Mouse (Mus musculus): ENCODE results near the gene Ctnnb1. TPM values are rescaled to one million over a fixed set of nuclear protein-coding genes. Genes with fewer than 3 reads are reported as not detected.

The Ctnnb1 gene
- polyA plus RNA-seq, 1 experiment, result 20.2 TPM

DNA sequence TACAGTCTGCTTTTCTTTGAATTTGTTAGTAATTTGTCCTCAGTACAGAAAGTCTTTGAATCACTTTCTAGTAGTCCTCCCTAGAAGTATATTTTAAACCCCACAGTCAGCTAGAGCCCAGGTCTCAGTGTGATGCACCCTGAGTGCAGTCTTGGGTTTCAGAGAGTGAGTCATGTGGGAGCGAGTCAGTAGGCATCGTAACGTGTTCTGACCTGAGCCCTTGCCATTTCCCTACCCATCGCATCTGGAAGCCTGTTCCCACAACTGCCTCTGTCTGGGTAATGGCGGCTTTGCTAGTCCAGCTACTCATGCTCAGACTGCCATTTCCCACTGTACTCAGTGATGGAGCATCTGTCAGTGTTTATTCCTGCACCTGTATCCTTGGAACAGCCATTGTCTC lies 29.0 kb downstream of the Ctnnb1 start:
- Histone ChIP-seq H3K4me3 (replicated peaks) (no peak overlapping the region), H3K36me3 (replicated peaks; ENCODE audit: low read length) (peaks cover 100% of the 10 kb centered on the region), H3K4me1 (peaks cover 67% of the 10 kb centered on the region), H3K9me3 (no peaks in the 10 kb centered on the region), H3K27me3 (replicated peaks) (no peaks in the 10 kb centered on the region)
- no peak for TF ChIP-seq GATA1 (IDR thresholded peaks at IDR 0.05; ENCODE audit: borderline replicate concordance, low read length)
- no peak for TF ChIP-seq FLI1 (IDR thresholded peaks at IDR 0.05; ENCODE audit: low read length)

DNA sequence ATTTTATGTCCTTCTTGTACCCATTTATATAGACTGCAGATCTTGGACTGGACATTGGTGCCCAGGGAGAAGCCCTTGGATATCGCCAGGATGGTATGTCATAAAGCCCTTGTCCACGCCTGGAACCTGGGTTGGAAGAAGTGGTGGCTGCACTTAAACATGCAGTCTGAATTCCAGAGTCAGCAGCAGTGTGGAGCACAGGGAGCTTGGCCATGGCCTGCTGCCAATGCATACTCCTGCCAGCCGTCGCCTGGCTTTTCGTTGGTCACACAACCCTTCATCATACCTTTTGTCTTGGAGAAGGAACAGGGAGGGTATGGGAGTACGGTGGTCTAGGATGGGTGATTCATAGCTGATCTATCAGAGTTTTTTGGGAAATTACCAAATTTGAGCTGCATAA lies 29.5 kb downstream of the Ctnnb1 start:
- Histone ChIP-seq H3K36me3 (replicated peaks; ENCODE audit: low read length) (peaks cover 100% of the 10 kb centered on the region), H3K4me1 (peaks cover 69% of the 10 kb centered on the region)

GRCm38 (mm10) chr9:120959225-120959624 lies 30.2 kb downstream of the Ctnnb1 start:
- H3K4me1 ChIP-seq, result peaks cover 72% of the 10 kb centered on the region
- H3K4me3 ChIP-seq (replicated peaks), result no peak overlapping the region
- no peaks in the 10 kb centered on the region for H3K27me3 ChIP-seq (replicated peaks)
- H3K36me3 ChIP-seq (replicated peaks; ENCODE audit: low read length), result peaks cover 100% of the 10 kb centered on the region
- H3K9me3 ChIP-seq, result no peaks in the 10 kb centered on the region
- TF ChIP-seq FLI1 (IDR thresholded peaks at IDR 0.05; ENCODE audit: low read length), result no peak
- no peak for TF ChIP-seq GATA1 (IDR thresholded peaks at IDR 0.05; ENCODE audit: borderline replicate concordance, low read length)

More for the DNA sequence above, 29.5 kb downstream of the Ctnnb1 start:
- no peak for TF ChIP-seq FLI1 (IDR thresholded peaks at IDR 0.05; ENCODE audit: low read length)
- TF ChIP-seq GATA1 (IDR thresholded peaks at IDR 0.05; ENCODE audit: borderline replicate concordance, low read length), result no peak
- Histone ChIP-seq H3K9me3 (no peaks in the 10 kb centered on the region), H3K27me3 (replicated peaks) (no peaks in the 10 kb centered on the region), H3K4me3 (replicated peaks) (no peak overlapping the region)

- Histone ChIP-seq H3K4me1 (peaks cover 85% of the 10 kb centered on the region), H3K27me3 (replicated peaks) (no peaks in the 10 kb centered on the region), H3K9me3 (no peaks in the 10 kb centered on the region), H3K4me3 (replicated peaks) (peak overlapping the region; percentile 57), H3K36me3 (replicated peaks; ENCODE audit: low read length) (peaks cover 100% of the 10 kb centered on the region)
- no peak for TF ChIP-seq GATA1 (IDR thresholded peaks at IDR 0.05; ENCODE audit: borderline replicate concordance, low read length)
- no peak for TF ChIP-seq FLI1 (IDR thresholded peaks at IDR 0.05; ENCODE audit: low read length)
Measured at GRCm38 (mm10) chr9:120960611-120961010, 31.6 kb downstream of the Ctnnb1 start.

GRCm38 (mm10) chr9:120961466-120961865 lies 32.5 kb downstream of the Ctnnb1 start:
- peak overlapping the region; percentile 70 for H3K4me3 ChIP-seq (replicated peaks)
- no peaks in the 10 kb centered on the region for H3K9me3 ChIP-seq
- no peaks in the 10 kb centered on the region for H3K27me3 ChIP-seq (replicated peaks)
- peaks cover 94% of the 10 kb centered on the region for H3K4me1 ChIP-seq
- TF ChIP-seq GATA1 (IDR thresholded peaks at IDR 0.05; ENCODE audit: borderline replicate concordance, low read length) (no peak), FLI1 (IDR thresholded peaks at IDR 0.05; ENCODE audit: low read length) (no peak)
- peaks cover 100% of the 10 kb centered on the region for H3K36me3 ChIP-seq (replicated peaks; ENCODE audit: low read length)

DNA sequence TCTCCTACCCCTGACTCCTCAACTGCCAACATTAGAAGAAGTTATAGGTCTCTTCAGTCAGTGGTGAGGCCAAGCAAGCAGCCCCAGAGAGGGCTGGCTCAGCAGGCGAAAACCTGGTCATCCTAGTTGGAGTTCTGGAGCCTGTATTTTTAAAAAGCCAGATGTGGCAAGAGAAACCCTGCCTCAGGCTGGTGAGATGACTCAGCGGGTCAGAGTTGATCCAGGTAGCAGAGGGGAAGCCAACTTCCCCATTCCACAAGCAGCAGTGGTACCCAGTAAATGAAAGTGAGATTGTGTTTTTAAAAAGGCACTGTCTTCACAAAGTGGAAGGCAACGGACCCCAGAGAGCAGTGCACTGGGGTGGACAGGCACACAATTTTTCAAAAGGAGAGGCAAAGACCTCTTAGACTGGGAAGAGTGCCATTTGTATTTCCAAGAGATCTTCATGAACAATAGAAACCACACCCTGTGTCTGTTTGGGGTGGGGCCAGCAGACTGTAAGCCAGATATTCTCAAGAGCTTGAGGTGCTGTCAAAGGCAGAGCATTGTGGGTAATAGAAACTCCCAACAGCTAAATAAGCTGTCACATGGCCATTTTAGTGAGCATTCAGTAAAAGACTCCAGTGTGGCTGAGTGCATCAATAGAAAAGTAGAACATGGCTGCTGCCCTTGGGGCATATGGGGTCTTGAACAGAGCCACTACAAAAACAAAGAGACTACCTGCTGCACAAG lies 33.1 kb downstream of the Ctnnb1 start:
- no peak overlapping the region for H3K4me3 ChIP-seq (replicated peaks)
- H3K4me1 ChIP-seq, result peaks cover 96% of the 10 kb centered on the region
- H3K27me3 ChIP-seq (replicated peaks), result no peaks in the 10 kb centered on the region
- TF ChIP-seq GATA1 (IDR thresholded peaks at IDR 0.05; ENCODE audit: borderline replicate concordance, low read length) (no peak), FLI1 (IDR thresholded peaks at IDR 0.05; ENCODE audit: low read length) (no peak)
- no peaks in the 10 kb centered on the region for H3K9me3 ChIP-seq
- H3K36me3 ChIP-seq (replicated peaks; ENCODE audit: low read length), result peaks cover 100% of the 10 kb centered on the region

- peaks cover 98% of the 10 kb centered on the region for H3K36me3 ChIP-seq (replicated peaks; ENCODE audit: low read length)
- H3K4me3 ChIP-seq (replicated peaks), result no peak overlapping the region
- TF ChIP-seq GATA1 (IDR thresholded peaks at IDR 0.05; ENCODE audit: borderline replicate concordance, low read length) (no peak), FLI1 (IDR thresholded peaks at IDR 0.05; ENCODE audit: low read length) (no peak)
- peaks cover 90% of the 10 kb centered on the region for H3K4me1 ChIP-seq
- no peaks in the 10 kb centered on the region for H3K9me3 ChIP-seq
- H3K27me3 ChIP-seq (replicated peaks), result no peaks in the 10 kb centered on the region
Measured at GRCm38 (mm10) chr9:120963104-120963503, 34.1 kb downstream of the Ctnnb1 start.

GRCm38 (mm10) chr9:120963720-120964119 lies 34.7 kb downstream of the Ctnnb1 start:
- H3K4me1 ChIP-seq, result peaks cover 84% of the 10 kb centered on the region
- H3K9me3 ChIP-seq, result no peaks in the 10 kb centered on the region
- no peak overlapping the region for H3K4me3 ChIP-seq (replicated peaks)
- H3K36me3 ChIP-seq (replicated peaks; ENCODE audit: low read length), result peaks cover 98% of the 10 kb centered on the region
- no peak for TF ChIP-seq GATA1 (IDR thresholded peaks at IDR 0.05; ENCODE audit: borderline replicate concordance, low read length)
- no peak for TF ChIP-seq FLI1 (IDR thresholded peaks at IDR 0.05; ENCODE audit: low read length)
- H3K27me3 ChIP-seq (replicated peaks), result no peaks in the 10 kb centered on the region

- Histone ChIP-seq H3K4me3 (replicated peaks) (no peak overlapping the region), H3K4me1 (peaks cover 79% of the 10 kb centered on the region), H3K36me3 (replicated peaks; ENCODE audit: low read length) (peaks cover 98% of the 10 kb centered on the region), H3K27me3 (replicated peaks) (no peaks in the 10 kb centered on the region), H3K9me3 (no peaks in the 10 kb centered on the region)
- TF ChIP-seq FLI1 (IDR thresholded peaks at IDR 0.05; ENCODE audit: low read length) (no peak), GATA1 (IDR thresholded peaks at IDR 0.05; ENCODE audit: borderline replicate concordance, low read length) (no peak)
Measured at GRCm38 (mm10) chr9:120964224-120964623, 35.2 kb downstream of the Ctnnb1 start.

GRCm38 (mm10) chr9:120965007-120965406 lies 36.0 kb downstream of the Ctnnb1 start:
- H3K27me3 ChIP-seq (replicated peaks), result no peaks in the 10 kb centered on the region
- H3K9me3 ChIP-seq, result no peaks in the 10 kb centered on the region
- TF ChIP-seq GATA1 (IDR thresholded peaks at IDR 0.05; ENCODE audit: borderline replicate concordance, low read length) (no peak), FLI1 (IDR thresholded peaks at IDR 0.05; ENCODE audit: low read length) (no peak)
- no peak overlapping the region for H3K4me3 ChIP-seq (replicated peaks)
- peaks cover 94% of the 10 kb centered on the region for H3K36me3 ChIP-seq (replicated peaks; ENCODE audit: low read length)
- H3K4me1 ChIP-seq, result peaks cover 71% of the 10 kb centered on the region

Data from megakaryocyte, embryonic 14.5 days (primary cell).